Comparison of ENCODE assay signal across 18 mouse cellular contexts in the genomic region with DNA sequence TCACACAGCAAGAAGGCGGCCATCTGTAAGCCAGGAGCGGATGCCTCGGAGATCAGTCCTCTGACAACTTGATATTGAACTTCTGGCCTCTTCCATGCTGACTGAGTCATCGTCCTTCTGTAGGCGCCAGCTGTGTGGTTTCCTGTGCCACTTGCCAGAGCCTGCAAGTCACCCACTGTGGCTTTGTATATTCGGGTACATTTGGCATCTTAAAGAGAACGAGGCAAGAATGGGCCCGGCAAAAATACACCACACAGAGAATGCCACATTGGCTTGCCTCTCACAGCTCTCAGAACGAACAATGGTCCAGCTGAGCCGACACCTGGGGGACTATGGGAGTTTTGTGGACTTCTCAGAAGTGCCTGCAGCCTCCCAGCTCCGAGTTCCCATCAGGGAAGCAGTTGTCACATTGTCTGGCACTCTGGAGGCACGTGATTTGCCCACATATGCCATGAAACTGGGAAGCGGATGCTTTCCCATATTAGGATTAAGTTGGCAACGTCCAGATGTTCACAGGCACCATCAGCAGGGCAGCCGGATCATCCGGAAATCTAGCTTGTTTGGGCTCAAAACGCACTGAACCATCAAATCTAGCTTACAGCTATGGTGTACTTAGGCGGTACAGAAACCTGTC. TPM values are rescaled to one million over a fixed set of nuclear protein-coding genes. Genes with fewer than 3 reads are reported as not detected.
DNase-seq lines count a peak whose midpoint lies in the region; ATAC-seq and TF ChIP-seq lines count a peak whose summit lies in the region.
"Had no signal": no experiment of that assay in that cellular context is flagged by ENCODE, and none has a peak within 500 bp of the region (broad histone marks: within the 10 kb centered on the region; RNA-seq: fewer than 3 reads in every experiment).

No protein-coding gene starts in this region.

- WGBS in lung, adult 2 months: 67% methylated on average over 18 of the region's 18 CpGs
- WGBS in forebrain, embryonic 13.5 days: 78% methylated on average over 18 of the region's 18 CpGs

- H3K79me2 ChIP-seq in C2C12 (ENCODE audit: control insufficient read depth, insufficient read depth): no peaks in the 10 kb centered on the region

- TF ChIP-seq CTCF in lung, adult 2 months (IDR thresholded peaks at IDR 0.05; ENCODE audit: insufficient read depth, low read length): no peak
- no peak for TF ChIP-seq CTCF in C2C12 (IDR thresholded peaks at IDR 0.05; ENCODE audit: control insufficient read depth, insufficient read depth, insufficient read length)

- no peak for DNase-seq in frontal cortex, postnatal 10 days (ENCODE audit: low spot score in 2 of 2)
- DNase-seq in lung, postnatal 14 days: peak; percentile 8
- no peak for DNase-seq in lung, adult 2 months
- DNase-seq in layer of hippocampus, postnatal 36 days: peak; percentile 22 to 29
- DNase-seq in embryo, embryonic 11 days: no peak
- DNase-seq: heart, adult 11 months; kidney, adult 18-20 months; kidney, postnatal 36 days; thymus, postnatal 14 days had no signal

- H3K36me3 ChIP-seq in C2C12 (ENCODE audit: control insufficient read depth, insufficient read depth): no peaks in the 10 kb centered on the region
- H3K36me3 ChIP-seq in forebrain, embryonic 13.5 days (ENCODE audit: poor library complexity, severe bottlenecking): no peaks in the 10 kb centered on the region
- H3K36me3 ChIP-seq: limb, embryonic 10.5 days; midbrain, embryonic 12.5 days; neural tube, embryonic 12.5 days had no signal

- no peak overlapping the region for H3K4me2 ChIP-seq in forebrain, embryonic 13.5 days
- H3K4me2 ChIP-seq: midbrain, embryonic 12.5 days; neural tube, embryonic 12.5 days had no signal

- H3K79me3 ChIP-seq in C2C12 (ENCODE audit: low read depth): no peaks in the 10 kb centered on the region

- no peaks in the 10 kb centered on the region for H3K4me1 ChIP-seq in lung, adult 2 months (ENCODE audit: control insufficient read depth, insufficient read depth, low read length)
- H3K4me1 ChIP-seq in forebrain, embryonic 13.5 days: peaks cover 5% of the 10 kb centered on the region; the same call in 1 of the 2 replicates
- H3K4me1 ChIP-seq: limb, embryonic 10.5 days; midbrain, embryonic 12.5 days; neural tube, embryonic 12.5 days had no signal

- ATAC-seq in frontal cortex, adult (ENCODE audit: low TSS enrichment): peak; percentile 61
- ATAC-seq in forebrain, embryonic 13.5 days: no peak
- ATAC-seq: CD4-positive, CD25-positive, alpha-beta regulatory T cell, adult 4 months had no signal

- no peak overlapping the region for H3K27ac ChIP-seq in forebrain, embryonic 13.5 days
- H3K27ac ChIP-seq: limb, embryonic 10.5 days; liver, embryonic 14.5 days; midbrain, embryonic 12.5 days; neural tube, embryonic 12.5 days had no signal

- no peak for TF ChIP-seq POLR2A in lung, adult 2 months (IDR thresholded peaks at IDR 0.05; ENCODE audit: borderline replicate concordance, extremely low read depth, low read depth, low read length)

- H3K4me3 ChIP-seq in lung, adult 2 months (replicated peaks; ENCODE audit: extremely low read depth, low read depth, low read length): no peak overlapping the region
- no peak overlapping the region for H3K4me3 ChIP-seq in C2C12 (ENCODE audit: insufficient read depth, poor library complexity, severe bottlenecking)
- H3K4me3 ChIP-seq in forebrain, embryonic 13.5 days: no peak overlapping the region
- H3K4me3 ChIP-seq: limb, embryonic 10.5 days; midbrain, embryonic 12.5 days; neural tube, embryonic 12.5 days had no signal

- no peak overlapping the region for H3K9ac ChIP-seq in forebrain, embryonic 13.5 days
- H3K9ac ChIP-seq: liver, embryonic 14.5 days; midbrain, embryonic 12.5 days; neural tube, embryonic 12.5 days had no signal

- no peak overlapping the region for H3ac ChIP-seq in C2C12 (ENCODE audit: control insufficient read depth, insufficient read length, low read depth)

- peaks cover 3% of the 10 kb centered on the region; the same call in 1 of the 2 replicates for H3K9me3 ChIP-seq in forebrain, embryonic 13.5 days (replicated peaks)
- H3K9me3 ChIP-seq: limb, embryonic 10.5 days; midbrain, embryonic 12.5 days; neural tube, embryonic 12.5 days had no signal

- peaks cover 4% of the 10 kb centered on the region for H3K27me3 ChIP-seq in C2C12 (ENCODE audit: control insufficient read depth, insufficient read depth, insufficient read length)
- no peaks in the 10 kb centered on the region for H3K27me3 ChIP-seq in forebrain, embryonic 13.5 days
- H3K27me3 ChIP-seq: midbrain, embryonic 12.5 days; neural tube, embryonic 12.5 days had no signal

TF ChIP-seq in C2C12, 6 proteins besides CTCF, POLR2A, EP300 and RAD21:
- TF ChIP-seq FOSL1 (IDR thresholded peaks at IDR 0.05; ENCODE audit: insufficient read depth, low read length, poor library complexity, severe bottlenecking) (peak; percentile 20), CEBPB (IDR thresholded peaks at IDR 0.05; ENCODE audit: low read depth) (no peak), USF1 (IDR thresholded peaks at IDR 0.05; ENCODE audit: low read depth) (peak; percentile 81), MYOG (IDR thresholded peaks at IDR 0.05; ENCODE audit: control insufficient read depth, extremely low read depth, insufficient read length) (no peak), MYOD1 (IDR thresholded peaks at IDR 0.05; ENCODE audit: control insufficient read depth, insufficient read length, low read depth) (no peak), MAX (IDR thresholded peaks at IDR 0.05) (no peak)

RNA-seq across cellular contexts. Expression of a gene that starts 38.9 kb away (rescaled TPM):
- polyA plus RNA-seq in lung, adult 2 months (2012; rRNA removed): 0.02 and 0.07 TPM in 2 replicates
- polyA plus RNA-seq in C2C12 (2012; fragmentation: generic; extraction: Trizol): not detected
- 10 to 100 TPM; 12.0 to 12.1 TPM for total RNA-seq in layer of hippocampus, postnatal 36 days (2021)
- polyA plus RNA-seq in forebrain, embryonic 13.5 days (2015; fragmentation: Nextera tagmentation; extraction: Ambion mirVana): 1.4 and 2.2 TPM in 2 replicates
- polyA plus RNA-seq: CD4-positive, CD25-positive, alpha-beta regulatory T cell, adult 4 months; heart, postnatal 0 days had no signal

Comparison
In these comparisons a context has a peak if more than half of its experiments do, and no peak if none do; other contexts are left out.
1. DNase-seq: peak in lung, postnatal 14 days (single experiment) and layer of hippocampus, postnatal 36 days (2 of 2); none in frontal cortex, postnatal 10 days (0 of 2), lung, adult 2 months (single experiment) and embryo, embryonic 11 days (single experiment).